Mouse (Mus musculus) bone marrow macrophage, adult 2 months (primary cell): ENCODE measurements around the gene Atp6v0c.

ENCODE experiments used
- CTCF ChIP-seq: IDR thresholded peaks from 2 replicates; pipeline ENCODE4 v1.5.1; 2012; ENCODE audit warnings: low read depth, mild to moderate bottlenecking, low read length, moderate library complexity
- POLR2A ChIP-seq: IDR thresholded peaks from 2 replicates; pipeline ENCODE4 v1.6.1; 2012; ENCODE audit warnings: mild to moderate bottlenecking, low read depth, low read length, borderline replicate concordance

DNA sequence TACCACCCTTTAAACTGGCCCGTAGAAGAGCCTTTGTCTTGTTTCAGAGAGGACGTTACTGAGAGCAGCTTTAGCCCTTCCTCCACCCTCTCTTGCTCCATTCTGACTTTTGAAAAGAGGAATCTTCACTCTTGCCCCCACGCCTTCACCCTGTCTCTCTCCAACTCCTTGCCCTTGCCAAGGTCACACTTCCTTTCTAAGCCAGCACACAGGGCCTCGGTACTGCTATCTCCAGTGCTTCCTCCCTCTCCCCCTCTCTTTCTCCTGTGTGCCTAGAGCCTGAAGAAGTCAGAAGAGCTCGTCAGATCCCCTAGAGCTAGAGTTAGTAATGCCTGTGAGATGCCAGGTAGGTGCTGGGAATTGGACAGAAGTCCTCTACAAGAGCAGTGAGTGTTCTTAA, 1.2 kb upstream of the Atp6v0c start:
- TF ChIP-seq CTCF, result no peak
- no peak for TF ChIP-seq POLR2A
